Comparison of ENCODE assay signal across 10 mouse cellular contexts in the genomic region with DNA sequence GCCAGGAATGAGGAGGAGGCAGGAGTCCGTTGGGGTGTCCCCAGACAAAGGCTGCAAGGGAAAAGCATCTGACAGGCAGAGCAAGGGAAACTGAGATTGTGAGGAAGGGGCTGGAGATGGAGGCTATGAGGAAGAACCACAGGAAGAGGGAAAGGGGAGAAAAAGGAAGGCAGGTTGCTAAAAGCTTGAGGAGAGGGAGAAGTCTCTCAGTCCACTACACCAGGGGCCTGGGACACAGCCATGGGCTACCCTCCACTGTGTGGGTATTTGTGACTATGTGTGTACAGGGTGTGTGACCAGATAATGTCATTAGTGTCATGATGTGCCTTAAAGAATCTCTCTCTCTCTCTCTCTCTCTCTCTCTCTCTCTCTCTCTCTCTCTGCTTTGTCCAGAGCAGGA.
DNase-seq lines count a peak whose midpoint lies in the region; ATAC-seq lines count a peak whose summit lies in the region.
"Had no signal": no experiment of that assay in that cellular context is flagged by ENCODE, and none has a peak within 500 bp of the region (broad histone marks: within the 10 kb centered on the region; RNA-seq: fewer than 3 reads in every experiment).

No protein-coding gene starts in this region.

- no peaks in the 10 kb centered on the region for H3K9me3 ChIP-seq in heart, embryonic 15.5 days (replicated peaks)
- H3K9me3 ChIP-seq in embryonic facial prominence, embryonic 13.5 days = no peaks in the 10 kb centered on the region
- no peaks in the 10 kb centered on the region for H3K9me3 ChIP-seq in hindbrain, embryonic 14.5 days (ENCODE audit: control insufficient read depth, low read length)
- H3K9me3 ChIP-seq in midbrain, embryonic 14.5 days (ENCODE audit: control insufficient read depth, low read length) = no peaks in the 10 kb centered on the region

- 9% methylated on average over 1 of the region's 1 CpGs for WGBS in heart, embryonic 15.5 days
- WGBS in embryonic facial prominence, embryonic 13.5 days = 0% methylated on average over 1 of the region's 1 CpGs
- 0% methylated on average over 1 of the region's 1 CpGs for WGBS in hindbrain, embryonic 14.5 days
- WGBS in midbrain, embryonic 14.5 days = 0% methylated on average over 1 of the region's 1 CpGs

- peaks cover 4% of the 10 kb centered on the region; the same call in 1 of the 2 replicates for H3K4me1 ChIP-seq in heart, embryonic 15.5 days (replicated peaks)
- H3K4me1 ChIP-seq in embryonic facial prominence, embryonic 13.5 days = peaks cover 13% of the 10 kb centered on the region; the same call in 1 of the 2 replicates
- H3K4me1 ChIP-seq in hindbrain, embryonic 14.5 days (replicated peaks; ENCODE audit: control insufficient read depth, insufficient read depth, low read length) = peaks cover 9% of the 10 kb centered on the region
- H3K4me1 ChIP-seq in midbrain, embryonic 14.5 days (ENCODE audit: control insufficient read depth, insufficient read depth, low read length) = peaks cover 5% of the 10 kb centered on the region; the same call in 1 of the 2 replicates

- peaks cover 92% of the 10 kb centered on the region for H3K27me3 ChIP-seq in heart, embryonic 15.5 days
- H3K27me3 ChIP-seq in embryonic facial prominence, embryonic 13.5 days = peaks cover 78% of the 10 kb centered on the region
- peaks cover 23% of the 10 kb centered on the region; the same call in 1 of the 2 replicates for H3K27me3 ChIP-seq in hindbrain, embryonic 14.5 days (ENCODE audit: control insufficient read depth, insufficient read depth, low read length)
- peaks cover 17% of the 10 kb centered on the region for H3K27me3 ChIP-seq in midbrain, embryonic 14.5 days (ENCODE audit: control insufficient read depth, insufficient read depth, low read length)

- no peak overlapping the region for H3K4me3 ChIP-seq in heart, embryonic 15.5 days
- H3K4me3 ChIP-seq in embryonic facial prominence, embryonic 13.5 days = peak overlapping the region; percentile 36
- peak overlapping the region; percentile 14 for H3K4me3 ChIP-seq in hindbrain, embryonic 14.5 days (replicated peaks; ENCODE audit: low read length)
- peak overlapping the region; percentile 28 for H3K4me3 ChIP-seq in midbrain, embryonic 14.5 days (replicated peaks; ENCODE audit: low read depth, low read length)

- peak overlapping the region; percentile 49; the same call in 1 of the 2 replicates for H3K4me2 ChIP-seq in heart, embryonic 15.5 days
- peak overlapping the region; percentile 62 for H3K4me2 ChIP-seq in embryonic facial prominence, embryonic 13.5 days
- H3K4me2 ChIP-seq in hindbrain, embryonic 14.5 days (replicated peaks) = peak overlapping the region; percentile 54
- H3K4me2 ChIP-seq in midbrain, embryonic 14.5 days (ENCODE audit: low read length) = peak overlapping the region; percentile 63

- no peak overlapping the region for H3K9ac ChIP-seq in heart, embryonic 15.5 days
- no peak overlapping the region for H3K9ac ChIP-seq in embryonic facial prominence, embryonic 13.5 days
- 0 out of 2 replicates have a peak overlapping the region, but pooled peaks have one; percentile 31 for H3K9ac ChIP-seq in hindbrain, embryonic 14.5 days
- H3K9ac ChIP-seq in midbrain, embryonic 14.5 days (replicated peaks; ENCODE audit: low read length) = peak overlapping the region; percentile 40; the same call in 1 of the 2 replicates

- no peaks in the 10 kb centered on the region for H3K36me3 ChIP-seq in heart, embryonic 15.5 days
- H3K36me3 ChIP-seq in embryonic facial prominence, embryonic 13.5 days = no peaks in the 10 kb centered on the region
- H3K36me3 ChIP-seq in hindbrain, embryonic 14.5 days (replicated peaks; ENCODE audit: control insufficient read depth, insufficient read depth) = no peaks in the 10 kb centered on the region
- no peaks in the 10 kb centered on the region for H3K36me3 ChIP-seq in midbrain, embryonic 14.5 days (ENCODE audit: control insufficient read depth, insufficient read depth, low read length)

- no peak for DNase-seq in heart, adult 18-20 months
- no peak for DNase-seq in hindbrain, embryonic 14.5 days (ENCODE audit: low spot score)
- DNase-seq in midbrain, embryonic 14.5 days = no peak
- DNase-seq in urinary bladder, postnatal 10 days (ENCODE audit: low spot score) = no peak
- no peak for DNase-seq in layer of hippocampus, adult 9-10 months (ENCODE audit: low spot score)
- DNase-seq: gastrocnemius, postnatal 25 days; kidney, postnatal 25 days had no signal

- H3K27ac ChIP-seq in heart, embryonic 15.5 days = no peak overlapping the region
- no peak overlapping the region for H3K27ac ChIP-seq in embryonic facial prominence, embryonic 13.5 days
- H3K27ac ChIP-seq in hindbrain, embryonic 14.5 days = peak overlapping the region; percentile 43
- H3K27ac ChIP-seq in midbrain, embryonic 14.5 days (replicated peaks; ENCODE audit: low read depth, low read length) = no peak overlapping the region

- ATAC-seq in heart, embryonic 15.5 days (replicated peaks; ENCODE audit: insufficient number of reproducible peaks, insufficient read depth, low FRiP score, low read depth) = no peak
- ATAC-seq in embryonic facial prominence, embryonic 13.5 days (ENCODE audit: insufficient number of reproducible peaks, insufficient read depth, low FRiP score, low TSS enrichment, low read depth) = no peak
- no peak for ATAC-seq in hindbrain, embryonic 14.5 days (ENCODE audit: low FRiP score)
- no peak for ATAC-seq in midbrain, embryonic 14.5 days (ENCODE audit: low FRiP score, low TSS enrichment)
- ATAC-seq in megakaryocyte, adult 5-6 weeks (ENCODE audit: poor library complexity, severe bottlenecking) = no peak

Comparison
In these comparisons a context has a peak if more than half of its experiments do, and no peak if none do; other contexts are left out.
1. H3K9ac ChIP-seq: peak in hindbrain, embryonic 14.5 days (single experiment) and midbrain, embryonic 14.5 days (single experiment); none in heart, embryonic 15.5 days (single experiment) and embryonic facial prominence, embryonic 13.5 days (single experiment).
2. Peak in every context shown above with its lines, with median percentiles within 50 percentile points of each other: H3K4me2 ChIP-seq.